Mouse (Mus musculus): ENCODE data around the gene Mss51.

- TF ChIP-seq EP300 (IDR thresholded peaks at IDR 0.05; ENCODE audit: insufficient read depth, low read depth, low read length) (no peak), POLR2A (IDR thresholded peaks at IDR 0.05; ENCODE audit: insufficient read depth, low read depth, low read length) (no peak)
These were observed 23.5 kb upstream of the Mss51 start for GRCm38 (mm10) chr14:20520179-20520578.
